Mouse (Mus musculus): ENCODE data around the gene Anxa11. TPM values are rescaled to one million over a fixed set of nuclear protein-coding genes. Genes with fewer than 3 reads are reported as not detected.
"Not testable (repeated sequence)": the region's sequence is repeated elsewhere in the genome, so short reads cannot be mapped to it uniquely, and the experiment has no call there.

The Anxa11 gene
- polyA plus RNA-seq, 1 experiment from 2014 or later, result 3.2 TPM

- WGBS, result 93% methylated on average over 3 of the region's 4 CpGs
- not testable (repeated sequence) for ATAC-seq (ENCODE audit: low FRiP score); H3K27ac ChIP-seq
Measured at GRCm38 (mm10) chr14:25848708-25849107, 6.8 kb downstream of the Anxa11 start.

GRCm38 (mm10) chr14:25850433-25850832 is 8.5 kb downstream of the Anxa11 start:
- no peak overlapping the region for H3K4me3 ChIP-seq (replicated peaks; ENCODE audit: low read length)
- DNase-seq (ENCODE audit: low spot score), result no peak

More at GRCm38 (mm10) chr14:25848708-25849107, 6.8 kb downstream of the Anxa11 start:
- not testable (repeated sequence) for H3K9me3 ChIP-seq (ENCODE audit: control insufficient read depth, low read length); H3K4me3 ChIP-seq (replicated peaks; ENCODE audit: low read length); H3K36me3 ChIP-seq (replicated peaks; ENCODE audit: control insufficient read depth, insufficient read depth); H3K4me2 ChIP-seq (replicated peaks); H3K27me3 ChIP-seq (ENCODE audit: control insufficient read depth, insufficient read depth, low read length); H3K4me1 ChIP-seq (replicated peaks; ENCODE audit: control insufficient read depth, insufficient read depth, low read length); DNase-seq (ENCODE audit: low spot score); H3K9ac ChIP-seq

GRCm38 (mm10) chr14:25851189-25851588 is 9.2 kb downstream of the Anxa11 start:
- Histone ChIP-seq H3K4me2 (replicated peaks) (no peak overlapping the region), H3K9ac (no peak overlapping the region), H3K27me3 (ENCODE audit: control insufficient read depth, insufficient read depth, low read length) (no peaks in the 10 kb centered on the region), H3K9me3 (ENCODE audit: control insufficient read depth, low read length) (no peaks in the 10 kb centered on the region), H3K4me1 (replicated peaks; ENCODE audit: control insufficient read depth, insufficient read depth, low read length) (no peaks in the 10 kb centered on the region), H3K4me3 (replicated peaks; ENCODE audit: low read length) (no peak overlapping the region), H3K36me3 (replicated peaks; ENCODE audit: control insufficient read depth, insufficient read depth) (no peaks in the 10 kb centered on the region), H3K27ac (no peak overlapping the region)
- ATAC-seq (ENCODE audit: low FRiP score) (no peak), DNase-seq (ENCODE audit: low spot score) (no peak)
- 83% methylated on average over 6 of the region's 6 CpGs for WGBS

More at GRCm38 (mm10) chr14:25850433-25850832, 8.5 kb downstream of the Anxa11 start:
- H3K36me3 ChIP-seq (replicated peaks; ENCODE audit: control insufficient read depth, insufficient read depth), result no peaks in the 10 kb centered on the region
- H3K9ac ChIP-seq, result no peak overlapping the region
- H3K4me1 ChIP-seq (replicated peaks; ENCODE audit: control insufficient read depth, insufficient read depth, low read length), result no peaks in the 10 kb centered on the region
- no peak overlapping the region for H3K27ac ChIP-seq
- no peak for ATAC-seq (ENCODE audit: low FRiP score)
- no peaks in the 10 kb centered on the region for H3K27me3 ChIP-seq (ENCODE audit: control insufficient read depth, insufficient read depth, low read length)
- H3K4me2 ChIP-seq (replicated peaks), result no peak overlapping the region
- no peaks in the 10 kb centered on the region for H3K9me3 ChIP-seq (ENCODE audit: control insufficient read depth, low read length)
- 90% methylated on average over 2 of the region's 2 CpGs for WGBS

GRCm38 (mm10) chr14:25852121-25852561 is 10.2 kb downstream of the Anxa11 start:
- Histone ChIP-seq H3K9me3 (ENCODE audit: control insufficient read depth, low read length) (no peaks in the 10 kb centered on the region), H3K27ac (no peak overlapping the region), H3K9ac (no peak overlapping the region), H3K36me3 (replicated peaks; ENCODE audit: control insufficient read depth, insufficient read depth) (no peaks in the 10 kb centered on the region), H3K4me3 (replicated peaks; ENCODE audit: low read length) (no peak overlapping the region), H3K27me3 (ENCODE audit: control insufficient read depth, insufficient read depth, low read length) (no peaks in the 10 kb centered on the region), H3K4me2 (replicated peaks) (no peak overlapping the region), H3K4me1 (replicated peaks; ENCODE audit: control insufficient read depth, insufficient read depth, low read length) (no peaks in the 10 kb centered on the region)
- no peak for DNase-seq (ENCODE audit: low spot score)
- WGBS, result 77% methylated on average over 11 of the region's 11 CpGs
- ATAC-seq (ENCODE audit: low FRiP score), result no peak

- Histone ChIP-seq H3K27me3 (ENCODE audit: control insufficient read depth, insufficient read depth, low read length) (no peaks in the 10 kb centered on the region), H3K4me3 (replicated peaks; ENCODE audit: low read length) (no peak overlapping the region), H3K27ac (no peak overlapping the region), H3K4me2 (replicated peaks) (no peak overlapping the region), H3K9me3 (ENCODE audit: control insufficient read depth, low read length) (no peaks in the 10 kb centered on the region), H3K9ac (no peak overlapping the region), H3K4me1 (replicated peaks; ENCODE audit: control insufficient read depth, insufficient read depth, low read length) (no peaks in the 10 kb centered on the region), H3K36me3 (replicated peaks; ENCODE audit: control insufficient read depth, insufficient read depth) (no peaks in the 10 kb centered on the region)
- 63% methylated on average over 6 of the region's 6 CpGs for WGBS
- ATAC-seq (ENCODE audit: low FRiP score) (no peak), DNase-seq (ENCODE audit: low spot score) (no peak)
Measured at GRCm38 (mm10) chr14:25853295-25853694, 11.3 kb downstream of the Anxa11 start.

GRCm38 (mm10) chr14:25853717-25854452 is 11.9 kb downstream of the Anxa11 start:
- H3K4me3 ChIP-seq (replicated peaks; ENCODE audit: low read length), result no peak overlapping the region
- no peaks in the 10 kb centered on the region for H3K9me3 ChIP-seq (ENCODE audit: control insufficient read depth, low read length)
- no peak overlapping the region for H3K27ac ChIP-seq
- no peak overlapping the region for H3K9ac ChIP-seq
- ATAC-seq (ENCODE audit: low FRiP score) (no peak), DNase-seq (ENCODE audit: low spot score) (no peak)
- no peaks in the 10 kb centered on the region for H3K27me3 ChIP-seq (ENCODE audit: control insufficient read depth, insufficient read depth, low read length)
- H3K36me3 ChIP-seq (replicated peaks; ENCODE audit: control insufficient read depth, insufficient read depth), result no peaks in the 10 kb centered on the region
- WGBS, result 92% methylated on average over 16 of the region's 16 CpGs
- no peak overlapping the region for H3K4me2 ChIP-seq (replicated peaks)
- no peaks in the 10 kb centered on the region for H3K4me1 ChIP-seq (replicated peaks; ENCODE audit: control insufficient read depth, insufficient read depth, low read length)

- no peaks in the 10 kb centered on the region for H3K9me3 ChIP-seq (ENCODE audit: control insufficient read depth, low read length)
- no peaks in the 10 kb centered on the region for H3K36me3 ChIP-seq (replicated peaks; ENCODE audit: control insufficient read depth, insufficient read depth)
- no peaks in the 10 kb centered on the region for H3K27me3 ChIP-seq (ENCODE audit: control insufficient read depth, insufficient read depth, low read length)
- DNase-seq (ENCODE audit: low spot score) (no peak), ATAC-seq (ENCODE audit: low FRiP score) (no peak)
- no peak overlapping the region for H3K27ac ChIP-seq
- H3K4me2 ChIP-seq (replicated peaks), result no peak overlapping the region
- 72% methylated on average over 8 of the region's 8 CpGs for WGBS
- no peaks in the 10 kb centered on the region for H3K4me1 ChIP-seq (replicated peaks; ENCODE audit: control insufficient read depth, insufficient read depth, low read length)
- H3K9ac ChIP-seq, result no peak overlapping the region
- H3K4me3 ChIP-seq (replicated peaks; ENCODE audit: low read length), result no peak overlapping the region
Measured at GRCm38 (mm10) chr14:25855241-25855885, 13.4 kb downstream of the Anxa11 start.

- Histone ChIP-seq H3K4me3 (replicated peaks; ENCODE audit: low read length) (no peak overlapping the region), H3K4me1 (replicated peaks; ENCODE audit: control insufficient read depth, insufficient read depth, low read length) (no peaks in the 10 kb centered on the region), H3K9ac (no peak overlapping the region), H3K4me2 (replicated peaks) (no peak overlapping the region), H3K9me3 (ENCODE audit: control insufficient read depth, low read length) (no peaks in the 10 kb centered on the region), H3K36me3 (replicated peaks; ENCODE audit: control insufficient read depth, insufficient read depth) (no peaks in the 10 kb centered on the region), H3K27ac (no peak overlapping the region), H3K27me3 (ENCODE audit: control insufficient read depth, insufficient read depth, low read length) (no peaks in the 10 kb centered on the region)
- ATAC-seq (ENCODE audit: low FRiP score), result no peak
- no peak for DNase-seq (ENCODE audit: low spot score)
- 57% methylated on average over 3 of the region's 3 CpGs for WGBS
Measured at GRCm38 (mm10) chr14:25857168-25857621, 15.2 kb downstream of the Anxa11 start.

GRCm38 (mm10) chr14:25857940-25858339 is 16.0 kb downstream of the Anxa11 start:
- 92% methylated on average over 8 of the region's 8 CpGs for WGBS
- Histone ChIP-seq H3K4me1 (replicated peaks; ENCODE audit: control insufficient read depth, insufficient read depth, low read length) (no peaks in the 10 kb centered on the region), H3K4me3 (replicated peaks; ENCODE audit: low read length) (no peak overlapping the region), H3K27me3 (ENCODE audit: control insufficient read depth, insufficient read depth, low read length) (no peaks in the 10 kb centered on the region), H3K36me3 (replicated peaks; ENCODE audit: control insufficient read depth, insufficient read depth) (no peaks in the 10 kb centered on the region), H3K9me3 (ENCODE audit: control insufficient read depth, low read length) (no peaks in the 10 kb centered on the region), H3K4me2 (replicated peaks) (no peak overlapping the region), H3K27ac (no peak overlapping the region), H3K9ac (no peak overlapping the region)
- no peak for DNase-seq (ENCODE audit: low spot score)
- ATAC-seq (ENCODE audit: low FRiP score), result no peak

Measured in hindbrain, embryonic 14.5 days (tissue).